Mouse (Mus musculus) adrenal gland, postnatal 36 days (tissue): ENCODE measurements at regions not wholly inside any gene's neighbourhood (a gene's known extent, or its start where the extent isn't known, plus 50 kb on each side); places are given as distances from the start of the nearest gene placed in this dataset.

Experiments
- DNase-seq, 2 experiments: peaks; one replicate each; pipeline ENCODE4 v3.0.0; 2021; ENCODE audit warnings: mixed read lengths in 1 of 2

GRCm38 (mm10) chr8:115428022-115428421 is 279.6 kb downstream of the Maf start:
- DNase-seq, result peak in 1 of 2 experiments; percentile 11

DNA sequence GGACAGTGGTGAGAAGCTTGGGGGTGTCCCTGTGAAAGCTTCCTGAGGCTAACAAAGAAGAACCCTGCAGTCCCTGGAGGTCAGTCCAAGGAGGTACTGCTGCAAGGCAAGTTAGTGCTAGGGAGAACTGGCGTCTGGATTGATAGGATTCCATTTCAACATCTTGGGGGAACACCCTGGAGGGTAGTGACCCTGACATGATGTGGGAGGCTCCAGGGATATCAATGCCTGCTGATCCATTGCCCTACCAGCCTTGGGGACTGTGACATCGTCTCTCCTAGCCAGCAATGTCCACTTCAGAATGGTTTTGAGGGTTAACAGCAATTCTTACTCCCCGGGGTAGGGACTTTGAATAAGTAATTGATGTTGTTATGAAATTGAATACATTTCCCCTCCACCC is 280.1 kb downstream of the Maf start:
- peak in 1 of 2 experiments; percentile 40 for DNase-seq

DNA sequence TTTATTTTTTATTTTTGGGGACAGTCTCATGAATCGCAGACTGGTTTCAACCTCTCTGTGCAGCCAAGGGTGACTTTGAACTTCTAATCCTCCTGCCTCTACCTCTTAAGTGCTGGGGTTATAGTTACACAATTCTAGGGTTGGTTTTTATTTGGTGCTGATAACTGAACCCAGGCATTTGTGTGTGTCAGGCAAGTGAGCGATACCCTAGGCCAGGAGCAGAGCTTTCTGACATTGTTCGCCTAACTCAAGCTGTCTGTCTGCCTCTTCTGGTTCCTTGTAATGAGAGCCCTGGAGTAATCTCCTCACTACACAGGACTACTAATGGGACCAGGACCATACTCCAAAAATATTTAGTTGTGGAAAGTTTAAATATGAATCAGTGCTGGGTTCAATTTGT is 281.1 kb downstream of the Maf start:
- no peak for DNase-seq

GRCm38 (mm10) chr8:115425360-115425759 is 282.2 kb downstream of the Maf start:
- no peak for DNase-seq

DNA sequence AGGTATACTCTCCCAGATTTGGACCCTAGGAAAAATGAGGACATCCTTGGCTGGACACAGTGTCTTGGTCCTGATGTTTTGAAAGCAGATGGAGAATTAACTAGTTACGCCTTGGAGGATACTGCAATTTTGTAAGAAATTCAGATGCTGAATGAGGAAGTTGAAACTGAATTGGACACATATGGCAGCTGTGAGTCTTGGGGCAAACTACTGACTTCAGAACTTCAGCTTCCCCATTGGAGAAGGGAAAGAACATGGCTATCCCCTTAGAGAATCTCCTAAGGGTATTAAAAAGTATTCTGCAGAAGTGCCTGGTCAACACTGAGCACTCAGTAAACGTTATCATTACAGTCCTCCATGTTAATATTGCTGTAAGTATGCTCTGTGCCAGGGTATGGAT is 283.9 kb downstream of the Maf start:
- no peak for DNase-seq

DNA sequence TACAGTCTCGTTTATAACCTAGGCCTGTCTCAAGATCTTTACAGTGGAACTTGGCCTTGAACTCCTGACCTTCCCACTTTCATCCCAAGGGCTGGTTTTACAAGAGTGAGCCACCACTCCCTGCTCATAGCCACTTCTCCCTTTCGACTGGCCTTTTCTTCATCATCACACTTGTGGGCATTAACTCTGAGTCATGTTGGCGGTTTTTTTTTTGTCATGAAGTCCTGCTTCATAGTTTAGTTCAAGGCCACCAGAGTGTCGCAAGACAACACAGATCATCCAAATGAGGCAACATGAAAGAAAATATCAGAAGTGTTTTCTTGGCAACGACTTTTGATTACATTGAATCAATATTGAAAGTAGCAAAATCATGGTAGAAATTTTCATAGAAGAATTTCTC is 284.5 kb downstream of the Maf start:
- DNase-seq, result peak; percentile 55 to 72

DNA sequence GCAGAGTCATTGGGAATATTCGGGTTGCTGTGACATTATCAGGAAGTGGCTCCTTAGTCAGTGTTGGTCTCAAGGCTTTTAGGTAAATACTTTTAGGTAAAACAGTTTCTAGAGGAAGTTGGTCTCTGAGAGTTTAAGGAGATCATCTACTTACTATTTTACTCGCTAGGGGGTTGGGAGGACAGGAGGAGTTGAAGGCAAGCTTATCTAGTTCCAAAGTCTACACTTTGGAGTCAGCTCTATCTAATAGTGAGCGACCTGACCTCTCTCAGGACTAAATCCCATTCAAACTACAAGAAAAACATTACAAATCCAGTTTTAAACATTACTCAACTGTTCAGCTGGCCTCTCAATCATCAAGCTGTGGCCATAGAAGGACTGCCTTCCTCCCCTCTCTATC is 287.1 kb downstream of the Maf start:
- DNase-seq, result no peak

DNA sequence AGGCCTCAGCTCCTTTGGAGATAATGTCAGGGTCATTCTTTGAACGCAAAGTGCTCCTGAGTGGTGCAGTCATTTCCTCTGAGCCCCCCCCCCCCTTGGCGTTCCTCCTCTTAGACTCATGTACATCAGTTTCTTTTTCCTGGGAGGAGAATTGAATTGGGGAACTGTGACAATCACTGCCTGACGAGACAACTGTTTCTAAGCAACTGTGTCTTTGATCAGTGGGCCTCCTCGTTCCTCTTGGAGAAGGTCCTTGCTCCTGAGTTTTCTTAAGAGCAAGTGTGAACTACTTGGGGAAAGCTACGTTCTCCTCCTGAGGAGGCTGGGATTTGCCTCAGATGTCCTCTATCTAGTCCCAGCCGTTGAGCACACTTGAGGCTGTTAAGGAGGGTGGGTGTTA is 287.5 kb downstream of the Maf start:
- DNase-seq, result peak in 1 of 2 experiments; percentile 14

DNA sequence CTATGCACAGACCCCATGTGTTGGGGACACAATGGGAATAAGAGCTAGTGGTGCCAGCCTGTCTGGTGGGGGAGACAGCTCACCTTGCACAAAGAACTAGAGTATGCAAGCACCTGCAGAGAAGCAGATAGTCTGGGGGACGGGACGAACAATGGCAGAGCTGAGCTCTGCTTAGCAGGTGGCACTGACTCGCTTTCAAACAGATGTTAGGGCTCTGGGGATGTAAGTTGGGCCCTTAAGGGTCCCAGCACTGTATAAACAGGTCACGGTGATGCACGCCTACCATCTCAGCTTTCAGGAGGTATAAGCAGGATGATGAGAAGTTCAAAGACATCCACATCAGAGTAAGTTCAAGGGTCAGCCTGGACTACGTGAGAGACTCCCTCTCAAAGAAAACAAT is 289.5 kb downstream of the Maf start:
- DNase-seq, result no peak

GRCm38 (mm10) chr8:115414061-115414473 is 293.5 kb downstream of the Maf start:
- DNase-seq, result peak; percentile 44 to 61

GRCm38 (mm10) chr8:115411756-115412155 is 295.8 kb downstream of the Maf start:
- DNase-seq, result no peak

DNA sequence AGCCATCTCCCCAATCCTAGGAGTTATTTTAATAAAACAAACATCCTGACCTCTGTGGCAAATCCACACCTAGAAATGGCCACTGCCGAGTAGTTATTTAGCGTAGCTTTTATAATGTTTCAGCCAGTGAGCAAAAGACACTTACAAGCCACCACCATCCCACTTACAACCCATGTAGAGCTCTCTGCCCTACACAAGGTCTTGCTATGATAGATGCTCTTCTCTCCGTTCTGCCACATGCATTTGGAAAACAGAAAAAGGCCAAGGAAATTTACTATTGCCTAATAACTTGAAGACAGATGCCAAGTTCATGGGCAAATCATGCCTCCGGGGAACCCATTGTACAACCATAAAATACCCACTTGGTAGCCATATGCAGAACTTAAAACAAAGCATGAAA is 296.5 kb downstream of the Maf start:
- DNase-seq, result no peak

DNA sequence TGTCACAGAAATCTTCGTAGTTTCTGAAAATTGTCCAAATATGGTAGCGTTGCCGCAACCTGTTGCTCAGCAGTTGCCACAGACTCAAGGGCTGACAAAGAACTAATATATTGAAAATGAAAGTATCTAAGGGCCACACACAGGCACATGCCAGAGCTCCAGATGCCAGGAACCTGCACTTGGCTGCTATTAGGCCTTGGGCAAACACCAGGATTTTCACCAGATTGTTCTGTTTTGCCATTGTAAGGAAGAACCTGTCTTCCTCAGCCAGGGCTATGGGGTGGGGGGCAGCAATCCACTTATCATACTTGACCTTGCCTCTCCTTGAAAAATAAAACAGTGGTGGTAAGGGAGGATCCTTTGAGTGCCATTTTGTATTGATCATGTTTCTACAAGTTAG is 297.4 kb downstream of the Maf start:
- peak in 1 of 2 experiments; percentile 27 for DNase-seq

DNA sequence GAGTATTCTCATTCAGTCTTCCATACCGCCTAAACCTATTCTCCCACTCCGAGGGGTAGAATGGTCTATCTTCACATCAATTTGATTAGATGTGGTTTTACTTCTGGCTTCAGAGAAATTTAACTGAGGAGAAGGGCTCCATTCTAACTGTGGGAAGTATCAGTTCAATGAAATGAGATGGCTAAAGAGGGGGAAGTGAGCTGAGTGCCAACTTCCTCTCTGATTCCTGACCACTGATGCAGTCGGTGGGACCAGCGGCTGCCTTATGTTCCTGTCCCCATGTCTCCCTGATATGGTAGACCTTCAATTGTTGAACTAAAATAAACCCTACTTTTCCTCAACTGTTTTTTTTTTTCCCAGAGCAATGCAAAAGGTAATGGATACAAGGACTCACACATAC is 300.1 kb downstream of the Maf start:
- no peak for DNase-seq

DNA sequence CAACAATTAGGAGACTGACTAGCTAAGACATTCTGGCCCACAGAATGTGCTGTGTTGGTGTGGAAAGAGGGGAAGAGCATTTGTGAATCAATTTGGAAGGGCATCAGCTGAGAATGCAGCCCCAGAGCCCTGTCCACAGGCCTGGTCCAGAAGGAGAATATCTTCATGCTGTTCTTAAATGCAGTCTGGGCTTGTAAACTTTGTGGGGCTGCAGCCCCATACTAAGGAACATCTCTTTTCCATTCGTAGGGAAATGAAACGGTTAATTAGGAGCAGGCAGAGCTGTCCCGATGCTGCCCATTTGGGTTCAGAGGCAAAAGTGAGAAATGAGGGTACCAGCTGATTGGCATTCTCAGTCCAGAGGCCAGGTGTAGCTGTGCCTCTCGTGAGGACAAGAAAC is 304.0 kb downstream of the Maf start:
- no peak for DNase-seq

DNA sequence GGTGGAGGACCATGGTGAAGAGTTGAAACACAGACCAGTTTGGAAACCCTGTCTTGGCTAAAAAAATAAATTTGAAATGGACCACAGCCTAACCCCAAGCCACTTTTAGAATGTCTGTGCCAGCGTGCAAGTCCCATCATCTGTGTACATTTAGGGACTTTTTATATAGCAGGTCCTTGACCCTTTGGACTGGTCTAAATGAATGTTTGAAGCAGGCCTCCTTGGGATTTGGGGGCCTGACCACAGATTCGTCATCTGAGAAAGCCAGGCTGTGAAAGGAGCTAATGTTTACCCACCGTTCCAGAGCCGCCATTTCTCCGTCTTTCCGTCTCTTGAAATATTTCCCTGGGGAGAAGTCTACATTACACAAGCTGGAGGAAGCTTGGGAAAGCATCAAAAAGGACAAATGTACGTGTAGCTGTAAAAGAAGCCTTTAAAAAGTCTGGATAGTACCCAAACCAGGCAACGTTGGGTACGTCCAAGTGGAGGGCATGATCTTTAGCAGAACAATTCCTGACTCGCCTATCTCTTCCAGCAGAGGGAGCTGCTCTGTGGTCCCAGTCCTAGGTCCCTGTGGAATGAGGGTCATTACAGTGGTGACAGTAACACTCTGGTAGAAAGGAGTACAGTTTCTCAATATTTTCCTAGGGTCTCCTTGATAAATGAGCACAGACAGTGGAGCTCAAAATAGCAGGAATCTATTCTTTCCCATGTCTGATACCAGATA is 305.0 kb downstream of the Maf start:
- DNase-seq, result peak; percentile 67 to 79
